Mouse (Mus musculus) kidney, adult 9 months (tissue): Measurements from ENCODE around the gene Psmd11.
"Not testable (repeated sequence)": the region's sequence is repeated elsewhere in the genome, so short reads cannot be mapped to it uniquely, and the experiment has no call there.

Experiments used
- DNase-seq: peaks from one replicate; pipeline ENCODE4 v3.0.0; 2022

The Psmd11 gene

GRCm38 (mm10) chr11:80428381-80429008 is at the start of gene Psmd11:
Gene Psmd11 (plus strand): TSS chr11:80428615.
- DNase-seq = peak; percentile 97

GRCm38 (mm10) chr11:80379184-80379583 is 49.2 kb upstream of the Psmd11 start:
- not testable (repeated sequence) for DNase-seq

DNA sequence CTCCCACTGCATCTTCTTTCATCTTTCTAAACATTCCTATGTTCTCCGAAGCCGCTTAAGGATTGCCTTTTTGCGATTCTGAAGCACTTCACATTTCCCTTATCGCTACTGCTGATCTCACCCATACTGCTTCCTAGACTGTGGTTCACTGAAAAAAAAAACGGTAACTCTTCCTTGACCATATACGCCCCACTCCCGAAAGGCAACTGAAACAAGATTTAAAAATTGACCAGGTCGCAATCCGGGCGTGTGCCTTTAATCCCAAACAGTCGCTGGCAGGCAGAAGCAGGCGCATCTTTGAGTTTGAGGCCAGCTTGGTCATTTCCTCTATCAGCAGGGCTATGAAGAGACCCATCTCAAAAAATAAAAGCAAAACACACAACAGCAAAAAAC is 45.8 kb upstream of the Psmd11 start:
- no peak for DNase-seq

DNA sequence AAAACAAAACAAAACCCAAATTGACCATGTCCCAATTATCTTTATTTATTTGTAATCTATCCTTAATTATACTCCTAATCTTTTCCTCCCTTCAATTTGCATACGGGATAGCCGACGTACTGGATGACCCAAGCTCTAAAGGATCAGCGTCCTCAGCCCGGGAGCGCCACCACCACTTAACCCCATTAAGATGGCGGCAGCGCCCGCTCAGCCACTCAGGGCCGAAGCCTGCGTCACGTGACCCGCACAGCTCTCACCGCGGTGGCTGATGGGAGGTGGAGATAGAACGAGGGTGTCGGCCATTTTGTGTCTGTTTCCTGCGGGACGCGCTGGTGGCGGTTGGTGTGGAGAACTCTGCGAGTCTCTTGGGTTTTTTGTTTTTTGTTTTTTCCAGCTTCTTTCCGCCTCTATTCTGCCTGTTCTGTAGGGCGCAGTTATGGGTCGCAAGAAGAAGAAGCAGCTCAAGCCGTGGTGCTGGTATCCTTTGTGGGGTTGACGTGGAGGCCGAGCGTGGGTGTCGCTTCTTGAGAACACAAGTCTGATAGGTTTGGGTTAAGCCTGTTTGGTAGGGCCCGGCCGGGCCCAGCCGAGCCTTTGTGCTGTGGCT is 45.3 kb upstream of the Psmd11 start, which contains the start of gene Zfp207:
TSS of gene Zfp207 (plus strand) at position 261 of the 607 bp plus-strand sequence.
- DNase-seq = peak; percentile 98

GRCm38 (mm10) chr11:80383626-80384046 is 44.8 kb upstream of the Psmd11 start:
- no peak for DNase-seq

DNA sequence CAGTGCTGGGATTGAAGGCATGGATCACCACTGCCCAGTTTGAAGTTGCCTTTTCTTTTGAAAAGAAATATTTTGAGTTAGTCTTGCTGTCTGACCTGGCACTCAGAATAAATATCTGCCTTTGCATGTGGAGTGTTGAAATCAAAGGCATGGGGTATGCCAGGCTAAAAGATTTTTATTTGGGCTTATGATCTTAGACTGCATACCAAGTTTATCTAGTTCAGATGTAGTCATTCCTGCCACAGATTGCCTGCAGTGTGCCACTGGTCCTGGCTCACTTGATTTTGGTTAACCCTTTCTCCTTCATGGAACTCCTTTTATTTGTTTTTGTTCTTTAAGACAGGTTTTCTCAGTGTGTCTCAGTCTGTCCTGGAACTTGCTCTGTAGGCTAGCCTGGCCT is 44.0 kb upstream of the Psmd11 start:
- DNase-seq = no peak

- no peak for DNase-seq
Observed at GRCm38 (mm10) chr11:80385055-80385454, 43.4 kb upstream of the Psmd11 start.

DNA sequence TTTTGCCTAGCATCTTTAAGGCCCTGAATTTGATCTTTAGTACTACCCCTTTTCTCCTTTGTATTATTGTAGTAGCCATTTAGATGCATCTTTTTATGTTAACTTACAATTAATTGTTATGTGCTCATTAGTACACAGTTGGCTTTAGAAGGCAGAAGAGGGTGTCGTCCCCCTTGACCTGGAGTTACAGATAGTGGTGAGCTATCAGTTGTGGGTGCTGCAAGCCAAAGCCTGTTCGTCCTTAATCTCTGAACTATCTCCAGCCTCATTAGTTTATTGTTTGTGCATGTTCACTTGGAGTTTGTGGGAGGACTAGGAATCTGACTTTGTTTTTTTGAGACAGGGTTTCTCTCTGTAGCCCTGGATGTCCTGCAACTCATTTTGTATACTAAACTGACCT is 41.6 kb upstream of the Psmd11 start:
- no peak for DNase-seq

- DNase-seq = no peak
Observed at GRCm38 (mm10) chr11:80389885-80390284, 38.5 kb upstream of the Psmd11 start.

DNA sequence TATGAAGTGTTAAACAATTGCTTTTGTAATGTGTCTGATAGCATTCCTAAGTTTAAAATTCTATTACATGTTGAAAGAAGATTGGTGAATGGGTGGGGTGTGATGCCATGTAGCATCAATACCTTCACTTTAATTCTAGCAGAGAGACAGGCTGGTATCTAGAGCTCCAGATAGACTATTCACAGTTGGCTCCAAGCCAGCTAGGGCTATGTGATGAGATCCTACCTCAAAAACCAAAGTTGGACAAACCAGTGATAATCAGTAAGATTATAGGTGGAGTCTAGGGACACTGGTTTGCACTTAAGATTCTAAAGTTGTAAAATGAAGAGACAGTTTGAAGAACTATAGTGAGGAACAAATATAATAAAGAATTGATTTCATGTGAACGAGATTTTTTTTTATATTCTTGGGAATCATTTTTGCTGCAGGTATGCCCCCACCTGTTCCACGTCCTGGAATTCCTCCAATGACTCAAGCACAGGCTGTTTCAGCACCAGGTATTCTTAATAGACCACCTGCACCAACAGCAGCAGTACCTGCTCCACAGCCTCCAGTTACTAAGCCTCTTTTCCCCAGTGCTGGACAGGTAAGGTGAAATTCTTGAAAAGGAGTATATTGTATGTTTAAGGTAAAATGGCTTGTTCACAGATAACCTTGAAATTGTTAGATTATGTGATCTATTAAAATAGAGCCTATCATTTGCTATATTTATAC is 36.9 kb upstream of the Psmd11 start:
- no peak for DNase-seq

DNA sequence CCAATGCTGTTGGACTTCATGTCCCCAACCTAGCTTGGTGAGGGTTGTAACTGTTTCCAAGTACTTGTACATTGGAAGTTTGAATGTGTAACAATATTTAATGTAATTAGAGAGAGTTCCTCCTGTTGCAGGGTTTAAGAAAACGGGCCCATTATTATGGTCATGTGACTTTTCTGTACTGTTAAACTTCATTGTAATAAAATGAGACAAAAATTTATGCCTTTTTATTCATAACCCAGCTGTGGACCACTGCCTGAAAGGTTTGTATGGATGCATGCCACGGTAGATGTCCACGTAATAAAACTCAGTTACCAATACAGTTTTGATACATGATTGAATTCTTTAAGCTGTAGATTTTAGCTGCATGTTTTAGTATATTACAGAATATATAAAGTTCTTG is 32.5 kb upstream of the Psmd11 start:
- DNase-seq = no peak

GRCm38 (mm10) chr11:80396617-80397016 is 31.8 kb upstream of the Psmd11 start:
- no peak for DNase-seq

GRCm38 (mm10) chr11:80407878-80408277 is 20.5 kb upstream of the Psmd11 start:
- not testable (repeated sequence) for DNase-seq

GRCm38 (mm10) chr11:80410377-80410776 is 18.0 kb upstream of the Psmd11 start:
- no peak for DNase-seq

DNA sequence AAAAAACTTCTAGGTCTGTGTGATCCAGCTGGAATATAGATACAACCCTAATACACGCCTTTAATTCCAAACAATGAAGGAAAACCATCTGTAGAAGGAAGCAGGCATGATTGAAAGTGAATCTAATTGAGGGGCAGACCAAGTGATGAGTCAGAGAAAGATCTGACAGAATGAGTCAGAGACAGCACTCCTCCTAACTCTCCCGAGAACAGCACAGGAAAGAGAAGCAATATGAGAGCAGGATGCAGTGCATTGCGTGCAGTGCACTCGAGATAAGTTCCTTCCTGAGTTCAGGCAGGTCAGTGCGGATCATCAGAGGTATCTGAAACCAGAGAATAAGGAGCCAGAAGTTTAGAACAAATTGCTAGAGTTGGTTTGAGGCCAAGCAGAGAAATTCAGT is 11.3 kb upstream of the Psmd11 start:
- no peak for DNase-seq

GRCm38 (mm10) chr11:80419743-80420142 is 8.7 kb upstream of the Psmd11 start:
- DNase-seq = no peak

DNA sequence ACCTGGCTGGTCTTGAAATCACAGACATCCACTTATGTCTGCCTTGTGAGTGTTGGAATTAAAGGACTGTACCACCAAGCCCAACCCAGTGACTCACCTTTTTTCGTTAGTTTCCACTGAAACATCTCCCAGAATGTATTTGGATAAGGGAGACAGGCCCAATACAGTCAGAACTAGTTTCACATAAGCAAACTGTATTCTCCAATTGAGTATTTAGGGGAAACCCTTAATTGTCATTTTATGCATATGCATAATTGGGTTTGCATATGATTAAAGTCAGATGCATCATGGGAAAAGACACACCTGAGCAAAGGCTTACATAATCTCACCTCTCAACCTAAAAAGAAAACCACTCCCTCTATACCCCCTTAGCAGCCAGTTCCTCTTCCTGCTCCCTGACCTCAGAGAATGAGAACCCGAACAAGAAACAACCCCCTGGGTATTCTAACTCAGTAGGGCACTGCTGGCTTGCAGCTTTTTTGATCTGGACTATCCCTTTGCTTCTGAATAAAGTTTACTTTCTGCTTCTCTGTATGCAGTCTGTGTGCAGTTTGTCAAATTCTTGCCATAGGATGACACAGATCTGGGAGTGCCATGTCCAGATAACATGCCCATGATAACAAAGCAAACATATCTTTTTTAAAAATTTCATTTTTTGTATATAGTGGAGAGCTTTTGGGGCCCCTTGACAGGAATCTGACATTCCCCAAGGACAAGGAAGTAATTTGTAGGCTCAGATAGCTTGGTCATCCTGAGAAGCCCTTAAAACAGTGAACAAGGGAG is 8.0 kb upstream of the Psmd11 start:
- DNase-seq = no peak

DNA sequence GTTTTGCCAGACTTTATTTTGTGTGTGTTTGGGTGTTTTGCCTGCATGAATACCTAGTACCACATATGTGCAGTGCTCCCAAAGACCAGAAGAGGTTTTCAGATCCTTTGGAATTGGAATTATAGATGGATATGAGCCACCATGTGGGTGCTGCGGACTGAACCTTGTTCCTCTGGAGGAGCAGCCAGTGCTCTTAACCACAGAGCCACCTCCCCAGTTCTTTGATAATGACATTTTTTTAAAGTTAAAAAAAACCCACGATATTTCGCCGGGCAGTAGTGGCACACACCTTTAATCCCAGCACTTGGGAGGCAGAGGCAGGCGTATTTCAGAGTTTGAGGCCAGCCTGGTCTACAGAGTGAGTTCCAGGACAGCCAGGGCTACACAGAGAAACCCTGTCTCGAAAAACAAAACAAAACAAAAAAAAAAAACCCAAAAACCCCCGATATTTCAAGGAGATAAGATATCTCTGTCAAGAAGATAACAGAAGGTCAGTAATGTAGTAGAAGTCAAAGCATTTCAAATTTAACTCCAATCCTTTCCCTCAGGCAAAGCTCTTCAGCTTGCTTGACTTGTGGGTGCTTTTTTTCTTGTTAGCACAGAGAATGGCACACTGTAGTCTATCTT is 6.9 kb upstream of the Psmd11 start:
- DNase-seq = no peak

GRCm38 (mm10) chr11:80424691-80425090 is 3.7 kb upstream of the Psmd11 start:
- DNase-seq = no peak

DNA sequence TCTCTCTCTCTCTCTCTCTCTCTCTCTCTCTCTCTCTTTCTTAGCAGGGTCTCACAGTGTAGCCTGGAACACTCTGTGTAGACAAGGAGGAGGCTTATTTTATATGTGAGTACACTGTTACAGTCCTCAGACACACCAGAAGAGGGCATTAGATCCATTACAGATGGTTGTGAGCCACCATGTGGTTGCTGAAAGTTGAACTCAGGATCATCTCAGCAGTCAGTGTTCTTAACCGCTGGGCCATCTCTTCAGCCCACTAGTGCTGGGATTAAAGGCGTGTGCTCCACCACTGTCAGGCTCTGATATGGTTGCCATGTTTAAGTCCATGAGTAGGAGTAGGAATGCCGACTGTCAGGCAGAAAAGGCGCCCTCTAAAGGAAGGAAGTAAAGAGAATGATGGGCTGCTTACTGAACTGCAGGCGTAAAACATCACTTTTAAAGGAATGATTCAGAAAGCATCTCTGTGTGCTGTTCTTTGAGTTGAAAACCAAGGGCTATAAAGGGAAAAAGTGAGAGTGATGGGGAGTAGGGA is 3.1 kb upstream of the Psmd11 start:
- DNase-seq = no peak

DNA sequence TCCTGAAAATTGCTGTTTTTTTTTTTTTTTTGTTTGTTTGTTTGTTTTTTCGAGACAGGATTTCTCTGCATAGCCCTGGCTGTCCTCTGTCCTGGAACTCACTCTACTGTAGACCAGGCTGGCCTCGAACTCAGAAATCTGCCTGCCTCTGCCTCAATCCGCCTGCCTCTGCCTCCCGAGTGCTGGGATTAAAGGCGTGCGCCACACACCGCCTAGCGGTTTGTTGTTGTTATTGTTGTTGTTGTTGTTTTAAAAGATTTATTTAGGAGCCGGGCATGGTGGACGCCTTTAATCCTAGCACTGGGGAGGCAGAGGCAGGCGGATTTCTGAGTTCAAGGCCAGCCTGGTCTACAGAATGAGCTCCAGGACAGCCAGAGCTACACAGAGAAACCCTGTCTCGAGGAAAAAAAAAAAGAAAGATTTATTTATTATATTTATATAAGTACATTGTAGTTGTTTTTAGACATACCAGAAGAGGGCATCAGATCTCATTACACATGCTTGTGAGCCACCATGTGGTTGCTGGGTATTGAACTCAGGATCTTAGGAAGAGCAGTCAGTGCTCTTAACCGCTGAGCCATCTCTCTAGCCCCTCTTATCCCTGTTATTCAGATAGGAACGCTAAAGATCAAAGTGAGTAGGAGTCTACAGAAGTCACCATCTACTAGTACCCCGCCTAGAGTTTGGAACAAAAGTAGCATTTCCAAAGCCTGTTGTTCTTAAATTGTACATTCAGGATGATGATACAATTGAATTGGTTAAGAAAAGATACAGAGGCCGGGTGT is 2.2 kb upstream of the Psmd11 start:
- DNase-seq = not testable (repeated sequence)

DNA sequence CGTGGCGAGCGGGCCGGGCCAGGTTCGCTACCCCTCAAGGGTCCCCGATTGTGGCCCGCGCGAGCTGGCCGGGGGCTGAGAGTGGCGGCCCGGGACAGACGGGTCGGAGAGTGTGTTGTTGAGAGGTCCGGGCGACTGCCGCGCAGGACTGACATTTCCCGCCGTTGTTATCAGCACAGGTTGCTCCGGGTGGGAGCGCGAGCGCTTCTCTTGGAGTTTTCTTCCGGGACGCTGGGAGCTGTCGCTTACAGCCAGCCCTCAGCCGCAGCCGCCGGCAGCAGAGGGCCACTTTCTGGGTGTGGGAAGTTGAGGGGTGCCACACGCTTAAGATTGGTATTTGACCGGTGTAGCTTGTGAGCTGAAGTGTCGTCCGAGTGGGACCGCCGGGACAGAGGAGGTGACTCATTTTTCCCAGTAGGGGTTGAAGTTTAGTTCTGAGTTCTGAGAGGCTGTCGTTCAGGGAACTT is 627 bp downstream of the Psmd11 start:
- peak; percentile 34 for DNase-seq
